Mouse (Mus musculus) right cerebral cortex, postnatal 10 days (tissue): ENCODE results near the gene Msi2.

Source experiments
- DNase-seq, 2 experiments: peaks; one replicate each; pipeline ENCODE4 v3.0.0; 2021; ENCODE audit warnings: low spot score in 2 of 2

Msi2 gene

DNA sequence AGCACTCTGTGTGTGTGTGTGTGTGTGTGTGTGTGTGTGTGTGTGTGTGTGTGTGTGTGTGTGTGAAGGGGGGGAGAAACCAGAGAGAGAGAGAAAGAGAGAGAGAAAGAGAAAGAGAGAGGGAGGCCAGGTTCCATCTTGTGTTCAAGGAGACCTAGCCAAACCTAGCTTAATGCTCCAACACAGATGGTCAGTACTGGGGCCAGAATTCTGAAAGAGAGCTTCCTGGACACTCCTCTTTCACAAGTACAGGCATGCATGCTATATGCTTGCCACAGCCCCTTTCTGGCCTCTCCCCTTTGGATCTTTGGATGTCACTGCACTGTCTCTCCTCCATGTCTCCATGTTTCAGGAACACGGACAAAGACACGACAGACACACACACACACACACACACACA is 41.7 kb downstream of the Msi2 start:
- DNase-seq: no peak

DNA sequence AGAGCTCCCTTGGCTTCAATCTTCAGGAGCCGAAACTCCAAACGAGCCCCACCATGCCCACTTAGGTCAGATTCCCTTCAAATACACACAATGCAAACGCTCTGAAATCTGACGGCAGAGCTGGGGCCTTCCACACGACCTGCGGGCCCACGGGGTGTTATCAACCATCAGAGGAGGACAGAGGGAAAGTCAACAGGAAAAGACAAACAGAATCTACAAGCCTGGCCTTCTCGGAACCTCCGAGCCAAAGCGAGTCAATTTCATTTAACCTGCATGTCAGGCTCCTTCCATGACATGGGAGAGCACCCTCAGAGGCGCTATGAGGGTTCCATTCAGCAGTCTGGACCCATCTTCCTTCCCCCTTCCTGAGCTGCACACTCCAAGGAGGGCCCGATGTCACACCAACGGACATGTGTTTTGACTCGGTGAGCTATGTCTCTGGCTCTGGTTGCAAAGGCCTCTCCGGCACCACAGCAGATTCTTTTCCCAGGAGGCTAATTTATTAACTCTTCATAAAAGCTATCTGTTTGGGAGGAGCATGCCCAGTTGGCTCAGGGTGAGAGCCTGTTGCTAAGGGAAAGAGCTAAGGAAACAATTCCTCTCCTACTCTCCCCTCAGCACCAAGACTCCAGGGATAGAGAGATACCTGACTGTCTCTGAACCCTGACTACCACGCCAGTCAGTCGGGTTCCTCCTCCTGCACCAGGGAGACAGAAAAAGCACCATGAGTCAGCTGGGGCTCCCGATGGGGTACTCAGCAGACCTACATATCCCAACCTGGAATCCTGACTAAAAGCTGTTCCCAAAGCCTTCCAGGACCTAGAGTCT is 42.6 kb downstream of the Msi2 start:
- DNase-seq: no peak

DNA sequence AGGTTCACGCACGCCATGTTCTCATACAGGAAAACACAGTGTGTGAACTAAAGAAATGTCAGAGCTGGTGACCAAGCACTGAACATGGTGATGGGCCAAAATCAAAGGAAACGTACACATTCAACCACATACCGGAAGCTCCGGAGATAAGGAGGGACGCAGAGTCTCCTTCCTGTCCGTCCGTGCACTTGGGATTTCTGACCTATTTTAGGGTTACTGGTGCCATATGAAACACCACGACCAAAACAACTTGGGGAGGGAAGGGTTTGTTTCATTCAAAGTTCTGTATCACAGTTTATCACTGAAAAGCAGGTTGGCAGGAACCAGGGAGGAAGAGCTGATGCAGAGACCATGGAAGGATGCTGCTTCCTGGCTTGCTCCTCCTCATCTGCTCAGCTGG is 44.2 kb downstream of the Msi2 start:
- DNase-seq: no peak

DNA sequence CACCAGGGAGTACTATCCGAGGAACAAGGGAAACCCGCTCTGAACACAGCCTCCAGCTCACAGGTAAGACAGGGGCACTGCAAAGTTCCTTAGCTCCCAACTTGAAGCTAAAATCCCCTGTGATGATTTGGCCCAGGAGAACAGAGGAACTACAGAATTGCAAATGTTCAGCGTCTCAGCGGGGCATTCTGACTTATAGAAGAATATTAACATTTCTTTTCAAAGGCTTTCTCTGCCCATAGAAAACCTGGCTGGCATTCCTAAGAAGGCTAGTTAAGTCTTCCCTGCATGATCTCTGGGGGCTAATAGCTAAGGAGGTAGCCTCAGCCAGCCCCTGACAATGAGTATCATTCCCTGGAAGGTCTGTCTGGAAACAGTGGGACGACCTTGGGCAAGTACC is 47.4 kb downstream of the Msi2 start:
- DNase-seq: no peak

DNA sequence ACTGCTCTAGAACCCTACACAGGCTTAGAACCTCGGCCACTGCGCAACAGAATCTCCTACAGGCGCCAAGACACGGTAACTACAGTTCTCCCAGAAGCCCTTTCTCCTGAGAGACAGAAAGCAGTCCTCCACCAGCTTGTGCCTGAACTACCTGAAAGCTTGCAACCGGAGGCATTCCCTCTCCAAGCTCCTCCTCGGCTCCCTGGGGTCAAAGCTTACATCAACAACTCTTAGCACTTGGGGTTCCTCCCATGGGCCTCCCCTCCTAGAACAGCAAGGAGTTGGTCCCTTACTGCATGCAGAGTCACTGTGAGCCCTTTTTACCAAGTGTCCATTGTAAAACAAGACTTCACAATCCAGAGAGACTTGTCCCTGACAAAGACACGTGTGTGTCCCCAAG is 49.2 kb downstream of the Msi2 start:
- DNase-seq: no peak

DNA sequence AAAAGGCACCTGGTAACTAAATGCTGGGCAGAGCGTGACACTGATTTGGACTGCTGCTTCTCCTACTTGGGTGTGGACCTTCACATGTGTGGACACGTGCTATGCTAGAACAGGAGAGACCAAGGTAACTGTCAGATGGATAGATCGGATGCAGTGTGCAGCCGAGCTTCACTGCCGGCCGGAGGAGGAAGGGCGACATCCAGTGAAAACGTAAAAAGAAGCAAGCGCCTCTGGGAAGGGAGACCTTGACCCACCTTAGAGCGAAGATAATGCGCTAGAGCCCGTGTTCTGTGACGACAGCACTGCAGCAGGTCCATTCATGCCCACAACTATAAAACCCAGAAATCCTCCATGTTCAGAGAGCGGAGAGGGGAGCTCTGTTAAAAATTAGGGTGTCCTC is 50.0 kb downstream of the Msi2 start:
- no peak for DNase-seq

DNA sequence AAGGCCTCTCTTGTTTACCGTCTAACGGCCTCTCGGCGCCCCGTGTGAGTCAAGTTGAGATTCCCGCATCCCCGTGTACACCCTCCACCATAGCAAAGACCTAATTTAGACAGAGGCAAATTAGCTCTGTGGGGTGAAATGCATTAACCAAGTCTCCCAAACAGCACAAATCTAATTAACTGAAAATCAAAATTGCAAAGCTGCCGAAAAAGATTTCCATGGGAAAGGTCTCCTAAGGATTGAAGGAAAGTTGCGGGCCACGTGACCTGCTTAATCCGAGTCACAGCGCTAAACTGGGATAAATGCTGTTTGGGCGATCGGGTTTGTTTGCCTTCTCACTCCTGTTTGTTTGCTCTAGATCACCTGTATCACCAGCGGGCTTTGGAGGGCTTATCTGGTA is 52.5 kb downstream of the Msi2 start:
- DNase-seq: no peak

DNA sequence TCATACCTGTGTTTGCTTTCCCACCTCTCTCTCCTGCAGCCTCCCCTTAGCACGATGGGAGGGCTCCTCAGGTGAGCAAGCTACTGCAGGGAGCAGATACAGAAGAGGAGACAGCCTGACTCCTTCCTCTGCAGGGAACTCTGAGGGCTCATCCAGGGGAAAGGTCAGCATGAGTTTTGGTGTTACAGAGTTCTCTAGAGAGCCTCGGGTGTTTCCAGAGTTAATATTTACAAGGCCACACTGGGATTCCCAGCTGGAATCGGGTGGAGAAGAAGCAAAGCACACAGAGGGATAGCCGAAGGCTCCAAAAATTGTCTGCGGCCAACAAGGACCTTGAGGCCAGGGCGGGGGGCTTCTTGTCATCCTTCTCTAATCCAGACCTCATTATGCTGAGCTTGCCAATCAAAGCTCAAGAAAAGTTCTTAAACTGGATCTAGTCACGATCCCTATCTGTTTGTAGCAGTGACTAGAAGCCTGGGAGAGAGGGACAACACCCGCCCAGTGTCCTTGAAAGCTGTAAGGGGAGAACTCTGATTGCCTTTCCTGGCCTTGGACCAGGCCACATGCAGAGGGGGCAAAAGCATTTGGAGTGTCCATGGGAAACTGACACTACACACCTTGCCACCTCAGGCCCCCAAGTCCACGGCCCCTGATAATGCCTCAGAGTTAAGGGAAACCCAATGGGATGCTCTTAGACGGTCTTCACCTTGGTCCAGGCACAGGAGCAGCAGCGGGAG is 56.7 kb downstream of the Msi2 start:
- no peak for DNase-seq

DNA sequence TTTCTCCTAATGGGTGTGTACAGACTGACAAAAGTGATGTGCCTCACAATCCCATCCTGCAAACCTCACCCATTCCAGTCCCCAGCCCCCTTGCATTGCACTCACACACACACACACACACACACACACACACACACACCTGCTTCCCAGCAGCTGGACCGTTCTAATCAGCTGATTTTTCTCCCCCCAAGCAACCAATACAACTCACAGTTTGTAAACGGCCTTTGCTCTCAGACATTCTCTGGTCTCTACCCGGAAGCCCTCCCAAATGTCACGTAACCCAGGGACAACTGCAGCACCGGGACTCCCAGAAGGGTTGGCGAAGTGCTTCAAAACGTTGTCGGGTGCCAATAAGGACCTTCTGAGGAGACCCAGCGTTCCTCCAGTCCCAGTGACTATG is 57.9 kb downstream of the Msi2 start:
- DNase-seq: no peak

DNA sequence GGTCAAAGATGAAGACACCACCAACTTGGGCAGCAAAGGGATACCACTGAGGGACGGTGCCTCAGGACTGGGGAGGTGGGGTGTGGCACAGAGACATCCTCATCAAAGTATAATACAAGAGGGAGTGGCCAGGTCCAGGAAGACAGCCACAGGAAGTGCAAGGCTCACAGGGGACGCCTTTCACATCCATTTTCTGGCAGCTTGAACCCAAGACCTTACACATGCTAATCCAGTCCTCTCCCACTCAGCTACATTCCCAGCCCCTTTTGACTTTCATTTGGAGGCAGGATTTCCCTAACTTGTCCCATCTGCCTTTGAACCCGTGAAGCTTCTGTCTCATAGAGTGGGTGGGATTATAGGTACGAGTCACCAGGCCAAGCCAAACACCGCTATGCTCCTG is 59.4 kb downstream of the Msi2 start:
- DNase-seq: no peak

DNA sequence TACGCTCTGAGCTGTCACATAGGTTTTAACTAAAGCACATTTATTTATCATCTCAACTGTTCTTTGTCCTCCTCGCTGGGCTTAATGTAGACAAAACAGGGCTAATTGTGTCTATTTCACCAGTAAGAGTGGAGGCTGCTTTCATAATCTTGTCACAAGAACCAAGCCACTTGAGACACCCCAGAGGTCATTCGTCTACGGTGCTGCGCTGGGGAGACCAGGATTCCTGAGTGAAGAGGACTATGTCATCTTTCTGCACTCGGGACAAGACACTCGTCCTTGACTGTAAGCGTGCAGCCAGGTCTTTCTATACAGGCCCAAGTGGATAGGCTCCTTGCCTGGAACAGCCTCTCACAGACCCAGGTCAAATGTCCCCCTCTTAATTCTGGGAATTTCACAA is 62.5 kb downstream of the Msi2 start:
- no peak for DNase-seq

DNA sequence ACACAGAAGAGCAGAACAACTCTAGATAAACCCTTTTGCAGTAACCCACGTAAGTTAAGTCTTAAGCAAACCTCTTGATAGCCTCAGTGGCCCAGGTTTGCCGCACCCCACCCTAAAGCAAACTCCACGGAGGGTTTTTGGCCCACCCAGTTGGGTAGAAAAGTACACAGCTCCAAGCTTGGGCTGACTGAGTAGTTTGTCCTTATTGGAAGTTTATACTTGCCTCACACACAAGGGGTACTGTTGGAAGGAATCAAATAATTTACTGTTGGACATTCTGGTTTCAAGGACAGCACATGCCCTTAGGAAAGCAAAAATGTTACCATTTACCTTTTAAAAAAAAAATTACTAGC is 63.1 kb downstream of the Msi2 start:
- DNase-seq: no peak

DNA sequence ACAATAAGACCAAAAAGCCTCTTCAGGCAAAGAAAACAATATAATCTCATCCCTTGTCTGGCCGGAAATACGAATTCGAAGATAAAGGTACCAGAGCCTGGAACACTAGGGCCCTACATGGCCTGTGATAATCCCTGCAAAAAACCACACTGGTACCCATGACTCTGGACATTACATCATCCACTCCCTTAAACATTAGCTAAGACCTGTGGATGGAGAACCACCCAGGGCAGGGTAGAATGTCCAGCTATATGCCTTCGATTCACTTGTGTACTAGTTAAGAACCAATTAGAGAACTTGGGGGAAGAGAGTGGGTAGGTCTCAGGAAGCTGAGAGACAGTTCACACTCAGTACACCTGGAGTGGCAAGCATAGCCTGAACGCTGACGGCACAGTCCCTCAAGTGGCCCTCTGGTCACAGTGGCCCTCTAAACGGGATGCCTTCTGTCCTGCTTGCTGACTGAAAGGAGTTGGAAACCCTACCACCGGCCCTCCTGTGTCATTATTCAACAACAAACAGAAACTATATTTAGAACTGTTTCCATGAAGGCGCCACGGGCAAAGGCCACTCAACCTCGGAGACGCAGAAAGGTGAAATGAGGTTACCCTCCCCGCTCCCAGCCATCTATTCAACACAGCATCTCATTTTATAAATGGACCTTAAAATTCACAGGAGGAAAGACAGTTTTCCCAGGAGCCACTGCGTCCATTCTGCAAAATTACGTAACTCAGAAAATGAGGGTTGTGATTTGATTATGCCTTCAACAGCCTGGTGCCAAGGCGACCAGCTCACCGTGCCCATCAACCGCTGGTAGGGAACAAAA is 63.7 kb downstream of the Msi2 start:
- no peak for DNase-seq

DNA sequence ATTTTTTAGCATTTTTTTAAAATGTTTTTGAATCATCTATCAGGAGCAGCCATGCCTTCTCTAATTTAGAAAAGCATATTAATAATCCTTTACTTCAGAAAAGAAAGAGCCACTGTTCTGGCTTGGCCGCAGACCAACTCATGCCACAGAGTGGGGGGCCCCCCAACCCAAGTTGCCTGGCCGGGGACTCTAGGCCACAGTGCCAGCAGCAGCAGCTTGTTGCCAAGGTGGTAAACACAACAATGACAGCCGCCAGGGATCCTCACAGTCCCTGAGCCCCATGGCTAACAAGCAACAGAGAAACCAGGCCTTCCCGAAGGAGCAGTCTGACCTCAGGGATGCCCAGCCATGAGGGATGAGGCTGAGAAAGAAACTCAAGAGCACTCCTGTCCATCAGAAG is 68.0 kb downstream of the Msi2 start:
- peak; percentile 83 to 84 for DNase-seq

DNA sequence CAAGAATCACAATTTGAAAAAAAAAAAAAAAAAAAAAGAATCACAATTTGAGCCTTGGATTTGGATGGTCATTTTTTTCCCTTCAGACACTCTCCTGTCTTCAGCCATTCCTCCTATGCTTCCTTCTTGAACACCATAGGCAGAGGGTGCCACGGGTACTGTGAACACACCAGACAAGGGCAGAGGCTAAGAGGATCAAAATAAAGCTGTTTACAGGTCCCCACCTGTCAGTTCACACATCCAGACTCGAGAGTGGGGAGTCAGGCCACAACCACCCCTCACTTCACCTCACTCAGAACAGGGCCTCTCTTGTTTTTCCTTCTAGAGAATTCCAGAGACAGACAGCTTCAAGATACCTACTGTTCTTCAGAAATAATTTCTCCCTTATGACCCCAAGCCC is 69.3 kb downstream of the Msi2 start:
- no peak for DNase-seq

DNA sequence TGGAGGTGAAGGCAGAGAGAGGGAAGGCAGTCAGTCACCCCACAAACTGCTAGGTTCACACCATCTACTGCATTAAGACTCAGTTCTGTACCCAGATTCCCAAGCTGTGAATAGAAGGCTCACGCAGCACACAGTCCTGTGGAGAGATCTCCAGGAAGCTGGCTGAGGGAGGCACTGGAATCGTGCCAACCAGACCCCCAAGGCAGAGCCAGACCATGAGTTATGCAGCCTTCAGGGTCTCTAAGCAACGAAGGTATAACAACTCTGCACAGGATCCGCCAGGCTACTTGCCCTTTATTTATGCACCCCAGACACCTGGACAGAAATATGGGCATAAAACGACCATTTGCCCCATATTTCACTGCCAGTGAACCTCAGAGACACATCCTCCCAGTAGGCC is 69.9 kb downstream of the Msi2 start:
- DNase-seq: no peak

DNA sequence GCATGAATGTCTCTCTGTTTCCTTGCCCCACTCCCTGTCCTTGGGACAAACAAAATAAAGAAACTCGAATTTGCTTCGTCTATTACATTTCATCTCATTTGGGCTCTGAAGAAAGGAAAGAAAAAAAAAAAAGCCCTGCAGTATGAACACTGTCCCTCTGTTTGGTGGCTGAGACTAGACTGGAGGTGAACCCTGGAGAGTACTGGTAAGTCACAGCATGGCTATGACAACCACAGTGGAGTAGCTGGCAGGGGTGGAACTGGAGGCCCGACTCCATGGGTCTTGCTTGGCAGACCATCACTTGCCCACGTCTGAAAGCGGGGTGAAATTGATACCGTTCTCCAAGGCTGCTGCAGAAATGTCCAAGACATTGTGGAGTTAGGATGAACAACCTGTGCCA is 71.8 kb downstream of the Msi2 start:
- no peak for DNase-seq

DNA sequence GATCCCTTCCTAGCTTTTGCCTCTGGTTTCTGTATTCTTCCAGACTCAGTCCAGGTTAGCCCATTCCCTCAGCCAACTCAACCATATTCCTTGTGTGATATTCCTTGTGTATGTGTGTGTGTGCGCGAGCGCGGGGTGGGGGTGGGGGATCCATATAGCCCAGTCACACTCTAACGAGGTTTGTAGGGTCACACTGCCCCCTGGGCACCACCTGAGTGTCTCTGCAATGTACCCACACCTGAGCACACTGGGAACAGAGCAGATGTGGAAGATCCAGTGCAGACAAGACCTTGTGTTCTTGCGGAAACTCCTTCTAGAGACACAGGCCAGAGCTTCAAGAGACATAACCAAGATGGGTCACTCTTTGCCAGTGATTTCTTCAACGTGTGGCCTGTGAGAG is 72.5 kb downstream of the Msi2 start:
- no peak for DNase-seq

DNA sequence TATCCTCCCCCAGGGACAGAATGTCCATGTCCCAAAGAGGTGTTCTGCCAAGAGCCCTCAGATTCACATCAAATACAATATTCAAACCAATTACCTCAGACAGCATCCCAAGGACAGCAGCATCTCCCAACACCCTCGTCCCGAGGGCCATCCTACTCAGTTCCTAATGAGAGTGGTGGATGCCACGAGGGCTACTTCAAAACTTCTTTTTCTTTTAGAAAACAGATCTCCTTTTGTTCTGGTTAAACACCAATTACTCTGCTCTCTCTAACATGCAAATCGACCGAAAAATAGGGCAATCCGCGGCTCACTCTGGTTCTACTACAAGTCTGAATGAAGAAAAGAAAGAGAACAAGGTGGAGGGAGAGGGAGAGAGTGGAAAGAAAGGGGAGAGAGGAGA is 73.6 kb downstream of the Msi2 start:
- DNase-seq: peak in 1 of 2 experiments; percentile 38

DNA sequence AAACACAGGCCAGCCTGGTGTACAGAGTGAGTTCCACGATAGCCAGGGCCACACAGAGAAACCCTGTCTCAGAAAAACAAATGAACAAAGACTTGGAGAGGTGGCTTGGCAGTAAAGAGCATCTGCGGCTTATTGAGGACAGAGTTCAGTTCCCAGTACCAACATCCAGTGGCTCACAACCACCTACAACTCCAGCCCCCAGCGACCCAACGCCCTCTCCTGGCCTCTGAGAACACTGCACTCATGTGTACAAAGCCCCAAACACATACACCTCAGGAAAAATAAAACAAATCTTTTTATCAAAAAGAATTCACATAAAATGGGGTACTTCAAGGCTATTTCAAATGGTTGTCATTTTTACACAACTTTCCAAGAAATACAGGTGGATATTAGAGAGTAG is 78.5 kb downstream of the Msi2 start:
- DNase-seq: no peak

DNA sequence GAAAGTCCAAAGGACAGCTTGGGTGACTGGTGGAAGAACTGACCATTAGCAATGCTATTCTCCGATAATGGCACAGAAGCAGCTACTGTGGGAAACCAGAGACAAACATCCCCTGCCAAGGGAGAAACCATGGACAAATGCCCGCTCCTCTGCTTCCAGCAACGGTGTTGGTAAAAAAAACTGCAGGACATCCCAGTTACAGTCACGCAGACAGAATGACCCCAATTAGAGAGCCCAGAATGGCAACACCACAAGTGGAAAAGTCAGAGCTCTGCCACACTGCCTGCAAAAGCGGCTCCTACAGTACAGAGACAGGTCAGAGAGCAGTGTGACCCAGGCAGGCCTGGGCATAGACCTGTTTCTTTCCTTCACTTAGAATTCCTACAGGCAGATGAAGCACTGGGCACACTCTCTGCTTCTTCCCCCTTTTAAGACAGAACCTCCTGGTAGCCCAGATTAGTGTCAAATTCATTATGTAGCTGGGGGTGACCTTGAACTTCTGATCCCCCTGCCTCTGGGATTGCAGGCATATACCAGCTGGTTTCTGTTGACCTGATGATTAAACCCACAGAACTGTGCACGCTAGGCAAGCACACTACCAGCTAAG is 79.3 kb downstream of the Msi2 start:
- no peak for DNase-seq

DNA sequence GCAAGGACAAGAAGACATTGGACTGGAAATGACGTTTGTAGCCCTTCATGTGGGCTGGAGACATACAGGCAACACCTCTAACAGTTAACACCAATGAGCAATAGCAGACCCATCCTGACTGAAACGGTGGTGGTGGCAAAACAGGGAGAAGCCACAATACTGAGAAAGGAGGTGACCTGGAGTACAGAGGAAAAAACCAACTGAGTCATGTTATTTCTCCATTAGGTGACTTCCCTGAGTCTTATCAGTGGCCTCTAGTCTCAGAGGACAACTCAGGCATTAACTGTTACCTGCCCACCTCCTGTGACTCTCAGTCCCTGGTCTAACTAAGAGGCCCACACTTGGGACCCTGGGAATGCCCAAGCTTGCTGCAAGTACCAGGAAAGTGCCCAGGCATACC is 80.1 kb downstream of the Msi2 start:
- DNase-seq: no peak
